Mouse (Mus musculus) naive thymus-derived CD4-positive, alpha-beta T cell, adult 2 months (primary cell): ENCODE measurements at regions not wholly inside any gene's neighbourhood (a gene's known extent, or its start where the extent isn't known, plus 50 kb on each side); places are given as distances from the start of the nearest gene placed in this dataset.

Experiments used
- DNase-seq: peaks from one replicate; pipeline ENCODE4 v3.0.0-alpha.2; 2011; ENCODE audit warnings: low read depth

- DNase-seq, result no peak
Measured at GRCm38 (mm10) chr3:63542638-63543408, 59.1 kb upstream of the Gm34302 start.

- DNase-seq, result no peak
Measured at GRCm38 (mm10) chr3:63538881-63539280, 55.2 kb upstream of the Gm34302 start.

GRCm38 (mm10) chr3:63534141-63534540 lies 50.5 kb upstream of the Gm34302 start:
- no peak for DNase-seq
